Mouse (Mus musculus): ENCODE data around the gene Trpm2. TPM values are rescaled to one million over a fixed set of nuclear protein-coding genes. Genes with fewer than 3 reads are reported as not detected.
A peak's percentile ranks its signal among the peaks of the same experiment; 100 is the strongest.
"Not testable (repeated sequence)": the region's sequence is repeated elsewhere in the genome, so short reads cannot be mapped to it uniquely, and the experiment has no call there.

The Trpm2 gene
- total RNA-seq (2021), result 10 to 100 TPM; 32.1 to 33.3 TPM
- long read RNA-seq, experiment 1, full-length matches to known transcripts, result 1 of 3 reads
- long read RNA-seq, experiment 1, partial matches to known transcripts, result 1 of 3 reads
- long read RNA-seq, experiment 1, other reads (novel, unspliced or antisense), result 1 of 3 reads
- long read RNA-seq, experiment 2, partial matches to known transcripts, result 1 of 2 reads
- long read RNA-seq, experiment 2, other reads (novel, unspliced or antisense), result 1 of 2 reads

DNA sequence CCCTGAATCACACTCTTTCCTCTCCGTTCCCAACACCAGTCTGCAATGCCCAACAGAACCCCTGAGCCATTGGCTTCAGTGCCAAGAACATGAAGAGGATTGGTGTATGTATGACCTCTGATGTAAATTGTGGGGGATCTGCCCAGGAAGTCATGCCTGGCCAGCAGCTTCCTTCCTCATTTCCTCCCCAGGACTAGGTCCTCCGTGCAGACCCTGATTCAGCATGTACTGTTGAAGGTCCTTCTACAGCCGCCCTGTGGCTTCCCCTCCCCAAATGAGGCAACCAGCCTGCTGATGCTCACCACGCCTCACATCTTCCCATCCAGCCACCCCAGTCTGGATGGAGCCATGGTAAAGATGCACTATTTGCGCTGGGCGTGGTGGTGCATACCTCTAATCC is at the start of gene Trpm2:
Gene Trpm2, minus strand, starts transcription at position 83 of the 400 bp plus-strand sequence.
- DNase-seq (ENCODE audit: low spot score in 2 of 2), result no peak
- intact Hi-C loops (cut with DNase I), result no loop called here

DNA sequence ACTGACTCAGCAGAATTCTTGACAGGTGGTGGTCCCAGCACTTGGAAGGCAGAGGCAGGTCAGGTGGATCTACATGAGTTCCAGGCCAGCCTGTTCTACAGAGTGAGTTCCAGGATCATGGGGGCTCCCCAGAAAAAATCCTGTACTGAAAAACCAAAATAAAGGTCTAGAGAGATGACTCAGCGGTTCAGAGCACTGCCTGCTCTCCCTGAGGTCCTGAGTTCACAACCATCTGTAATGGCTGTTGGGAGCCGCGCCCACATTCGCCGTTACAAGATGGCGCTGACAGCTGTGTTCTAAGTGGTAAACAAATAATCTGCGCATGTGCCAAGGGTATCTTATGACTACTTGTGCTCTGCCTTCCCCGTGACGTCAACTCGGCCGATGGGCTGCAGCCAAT is 49.6 kb upstream of the Trpm2 start:
- not testable (repeated sequence) for DNase-seq (ENCODE audit: low spot score in 2 of 2)
- intact Hi-C loops (cut with DNase I), result loop anchor here (5.0 kb wide), 1 partner anchor 38 kb away; no protein-coding TSS in a partner anchor

DNA sequence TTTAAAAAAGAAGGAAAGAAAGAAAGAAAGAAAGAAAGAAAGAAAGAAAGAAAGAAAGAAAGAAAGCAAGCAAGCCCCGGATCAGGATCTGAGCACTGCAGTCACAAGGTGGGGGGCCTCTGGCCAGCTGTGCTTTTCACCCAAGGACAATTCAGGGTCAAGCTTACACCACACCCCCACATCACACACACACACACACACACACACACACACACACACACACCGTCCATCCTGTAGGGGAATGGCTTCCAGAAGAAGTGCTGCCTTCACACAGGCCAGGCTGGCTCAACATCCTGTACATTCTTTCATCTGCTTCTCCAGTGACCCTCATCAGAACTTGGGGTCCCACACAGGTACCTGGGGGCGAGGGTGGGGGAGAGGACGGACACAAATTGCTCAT is 48.9 kb upstream of the Trpm2 start:
- DNase-seq (ENCODE audit: low spot score in 2 of 2), result no peak
- intact Hi-C loops (cut with DNase I), result loop anchor here (5.0 kb wide), 1 partner anchor 37 kb away; no protein-coding TSS in a partner anchor

DNA sequence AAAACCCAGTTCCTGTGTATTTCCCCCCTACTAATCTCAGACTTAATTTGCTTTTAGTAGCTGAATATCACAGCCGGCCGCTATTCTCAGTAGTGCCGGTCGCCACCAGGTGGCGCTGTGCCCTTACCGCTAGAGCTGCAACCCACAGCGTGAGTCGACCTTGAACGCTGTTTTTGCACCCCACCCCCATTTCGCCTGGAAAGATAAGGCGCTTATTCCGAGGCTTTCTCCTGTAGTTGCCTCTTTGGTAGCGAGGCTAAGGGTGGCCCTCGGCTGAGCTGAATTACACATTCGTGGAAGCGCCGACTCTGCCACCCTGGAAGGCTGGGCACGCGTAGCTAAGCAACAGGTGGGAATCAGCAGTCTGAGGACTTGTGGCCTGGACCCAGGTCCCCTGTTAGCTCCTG is 48.4 kb upstream of the Trpm2 start:
- peak; percentile 75 to 84 for DNase-seq (ENCODE audit: low spot score in 2 of 2)
- intact Hi-C loops (cut with DNase I), result loop anchor here (5.0 kb wide), 1 partner anchor 36 kb away; no protein-coding TSS in a partner anchor

DNA sequence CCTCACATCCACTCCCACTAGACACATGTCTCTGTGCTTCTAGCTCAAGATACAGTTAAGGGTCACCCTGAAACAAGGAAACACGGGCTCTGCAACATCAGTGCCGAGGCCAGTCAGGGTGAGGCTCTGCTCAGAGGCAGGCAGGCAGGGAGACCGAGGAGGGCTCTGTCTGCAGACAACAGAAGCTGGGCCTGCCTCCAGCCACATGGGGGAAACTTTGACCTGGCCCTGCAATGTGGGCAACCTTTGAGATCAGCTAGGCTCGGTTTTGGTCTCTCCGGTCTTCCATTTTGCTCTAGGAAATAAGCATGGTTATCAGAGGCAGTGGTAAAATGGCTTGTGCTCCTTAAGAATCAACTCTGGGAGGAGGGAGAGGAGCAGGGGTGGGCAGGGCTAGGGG is 46.0 kb upstream of the Trpm2 start:
- intact Hi-C loops (cut with DNase I), result loop anchor here (5.0 kb wide), 1 partner anchor 34 kb away; no protein-coding TSS in a partner anchor
- DNase-seq (ENCODE audit: low spot score in 2 of 2), result no peak

DNA sequence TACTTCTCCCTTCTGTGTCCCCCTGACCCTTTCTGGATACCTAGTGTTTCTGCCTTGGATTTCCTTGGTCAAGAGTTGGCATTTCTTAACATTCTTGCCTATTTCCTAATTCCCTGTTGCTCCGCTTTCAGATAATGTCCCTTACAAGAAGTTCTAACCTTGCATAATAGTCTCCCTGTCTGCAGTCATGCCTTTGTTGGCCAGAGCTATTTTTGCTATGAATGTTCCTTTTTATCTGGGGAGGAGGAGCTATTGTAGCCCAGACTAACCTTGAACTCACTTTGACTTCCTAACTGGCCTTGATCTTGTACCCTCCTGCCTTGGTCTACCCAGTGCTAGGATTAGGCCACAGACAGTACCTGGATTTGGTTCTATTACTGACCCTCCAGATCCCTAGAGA is 45.1 kb upstream of the Trpm2 start:
- no peak for DNase-seq (ENCODE audit: low spot score in 2 of 2)
- intact Hi-C loops (cut with DNase I), result loop anchor here (5.0 kb wide), 1 partner anchor 33 kb away; no protein-coding TSS in a partner anchor

DNA sequence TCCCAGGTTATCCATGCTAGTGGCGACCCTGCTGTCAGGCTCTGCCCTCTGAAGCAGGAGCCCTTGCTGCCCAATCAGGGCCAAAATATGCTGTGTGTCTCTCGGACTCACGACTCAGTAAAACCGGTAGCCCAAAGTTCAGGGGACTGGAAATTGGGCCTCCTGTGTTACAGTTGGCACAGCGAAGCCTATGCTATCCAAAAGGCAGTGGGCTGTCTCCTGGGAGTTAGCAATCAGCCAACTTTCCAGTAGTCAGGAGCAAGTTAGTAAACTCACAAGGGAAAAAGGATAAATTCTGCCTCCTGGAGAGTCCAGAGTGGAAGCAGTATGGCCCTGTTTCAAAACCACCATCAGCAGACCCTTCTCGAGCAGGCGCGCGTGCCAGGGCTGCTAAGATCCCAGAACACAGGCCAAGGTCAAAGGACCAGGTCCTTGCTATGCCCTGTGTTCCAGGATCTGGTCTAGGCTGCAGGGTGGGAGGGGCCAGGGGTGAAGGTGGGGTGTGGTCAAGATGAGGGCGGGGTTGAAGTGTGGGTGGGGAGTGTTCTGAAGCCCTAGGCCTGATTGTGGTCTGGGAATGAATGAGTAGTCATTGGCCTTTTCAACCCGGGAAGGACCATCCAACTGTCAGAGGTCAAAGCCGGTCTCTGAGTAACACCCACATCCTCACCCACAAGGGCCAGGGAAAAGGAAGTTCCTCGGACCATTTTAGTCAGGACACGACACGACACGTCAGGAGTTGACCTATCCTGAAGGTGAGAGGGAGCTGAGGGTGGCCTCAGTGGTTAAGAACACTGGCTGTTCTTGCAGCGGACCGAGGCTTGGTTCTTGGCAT is 42.5 kb upstream of the Trpm2 start:
- DNase-seq (ENCODE audit: low spot score in 2 of 2), result no peak
- intact Hi-C loops (cut with DNase I), result no loop called here

DNA sequence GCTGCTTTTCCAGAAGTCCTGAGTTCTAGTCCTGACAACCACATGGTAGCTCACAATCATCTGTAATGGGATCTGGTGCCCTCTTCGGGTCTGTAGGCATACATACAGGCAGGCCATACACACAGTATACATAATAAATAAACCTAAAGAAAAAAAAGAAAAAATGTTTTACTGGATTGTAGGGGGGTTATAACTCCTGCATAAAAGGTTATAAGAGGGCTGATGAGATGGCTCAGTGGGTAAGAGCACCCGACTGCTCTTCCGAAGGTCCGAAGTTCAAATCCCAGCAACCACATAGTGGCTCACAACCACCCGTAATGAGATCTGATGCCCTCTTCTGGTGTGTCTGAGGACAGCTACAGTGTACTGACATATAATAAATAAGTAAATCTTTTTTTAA is 40.8 kb upstream of the Trpm2 start:
- intact Hi-C loops (cut with DNase I); DNase-seq (ENCODE audit: low spot score in 2 of 2): not testable (repeated sequence)

DNA sequence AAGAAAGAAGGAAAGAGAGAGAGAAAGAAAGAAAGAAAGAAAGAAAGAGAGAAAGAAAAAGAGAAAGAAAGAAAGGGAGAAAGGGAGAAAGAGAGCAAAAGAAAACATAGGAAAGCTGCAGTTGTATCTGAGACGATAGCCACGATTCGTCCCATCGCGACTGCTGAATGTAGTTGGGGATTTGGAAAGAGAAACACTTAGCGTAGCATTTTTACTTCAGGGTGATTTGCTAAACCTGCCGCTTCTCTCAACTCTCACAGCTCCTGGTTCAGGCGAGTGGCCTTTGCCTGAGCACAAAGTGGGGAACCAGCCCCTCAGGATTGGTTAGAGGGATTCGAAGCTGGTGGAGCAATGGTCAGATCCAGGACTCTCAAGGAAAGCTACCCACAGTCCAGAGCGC is 40.0 kb upstream of the Trpm2 start:
- intact Hi-C loops (cut with DNase I), result no loop called here
- no peak for DNase-seq (ENCODE audit: low spot score in 2 of 2)

DNA sequence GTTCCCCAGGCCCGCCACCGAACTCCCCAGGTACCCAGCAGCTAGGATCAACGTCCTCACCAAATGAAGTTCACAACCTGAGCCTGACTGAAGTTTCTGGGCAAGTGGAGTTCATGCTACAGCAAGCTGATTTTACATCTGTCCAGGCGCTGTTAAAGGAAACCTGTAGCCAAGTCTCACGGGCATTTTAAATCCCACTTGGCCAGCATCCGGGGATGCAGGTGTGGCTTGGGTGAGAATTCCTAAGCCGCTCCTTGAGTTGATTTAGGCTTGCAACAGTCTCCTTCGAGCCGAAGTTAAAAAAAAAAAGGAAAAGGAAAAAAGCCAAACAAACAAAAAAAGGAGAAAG is 39.6 kb upstream of the Trpm2 start, which contains the start of gene Pfkl:
Gene Pfkl, minus strand, starts transcription at position 139 of the 349 bp plus-strand sequence.
- intact Hi-C loops (cut with DNase I), result no loop called here
- DNase-seq (ENCODE audit: low spot score in 2 of 2), result no peak

DNA sequence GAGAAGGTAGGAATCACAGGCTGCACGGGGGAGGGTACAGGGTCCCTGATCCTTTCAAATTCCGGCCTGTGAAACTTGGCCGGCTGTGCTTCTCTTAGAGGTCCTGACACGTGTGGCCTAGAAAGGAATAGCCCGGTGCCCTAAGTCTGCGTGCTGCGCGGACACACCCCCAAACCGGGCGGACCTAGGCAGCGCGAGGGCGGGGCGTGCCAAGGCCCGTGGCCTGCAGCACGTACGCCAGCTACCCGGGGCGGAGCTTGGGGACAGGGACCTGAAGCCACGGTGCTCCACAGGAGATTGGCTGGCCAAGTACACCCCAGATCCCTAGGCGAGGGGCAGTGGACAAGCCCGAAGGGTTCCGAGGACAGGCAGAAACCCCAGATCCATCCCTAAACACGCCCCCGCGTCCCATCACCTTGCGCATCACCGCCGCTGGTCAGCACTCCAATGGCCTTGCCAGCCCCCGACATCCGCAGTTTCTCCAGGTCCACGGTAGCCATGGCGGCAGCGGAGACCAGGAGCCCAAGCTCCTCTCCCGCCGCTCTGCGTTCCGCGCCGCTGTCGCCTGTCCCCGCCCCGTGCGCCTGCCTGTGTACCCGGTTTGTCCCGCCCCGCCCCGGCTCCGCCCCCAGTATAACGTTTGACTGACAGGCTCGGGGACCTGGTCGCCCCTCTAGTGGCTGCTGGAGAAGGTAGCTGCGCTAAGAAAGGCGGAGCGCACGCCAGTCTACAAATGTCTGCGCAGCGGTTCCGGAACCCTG is 39.0 kb upstream of the Trpm2 start:
- intact Hi-C loops (cut with DNase I), result no loop called here

DNA sequence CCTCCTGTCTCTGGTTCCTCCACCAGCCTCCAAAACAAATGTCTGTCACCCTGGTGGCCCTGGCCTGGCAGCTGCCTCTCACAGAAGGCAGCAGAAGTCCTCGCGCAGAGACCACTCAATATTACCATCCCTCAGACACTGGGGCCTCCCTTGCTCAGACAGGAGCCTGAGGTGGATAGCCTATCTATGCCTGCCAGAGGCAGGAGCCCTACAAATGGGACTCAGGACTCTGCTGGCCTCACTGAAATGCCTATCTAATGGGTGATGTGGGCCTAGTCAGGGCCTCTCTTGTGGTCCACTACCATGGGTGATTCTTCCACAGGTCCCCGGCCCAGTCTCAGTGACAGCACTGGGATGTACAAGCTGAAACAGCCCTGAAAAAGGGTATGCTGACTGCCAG is 37.8 kb upstream of the Trpm2 start:
- no peak for DNase-seq (ENCODE audit: low spot score in 2 of 2)
- intact Hi-C loops (cut with DNase I), result no loop called here

More for the DNA sequence above, 39.0 kb upstream of the Trpm2 start:
- peak; percentile 94 to 95 for DNase-seq (ENCODE audit: low spot score in 2 of 2)

DNA sequence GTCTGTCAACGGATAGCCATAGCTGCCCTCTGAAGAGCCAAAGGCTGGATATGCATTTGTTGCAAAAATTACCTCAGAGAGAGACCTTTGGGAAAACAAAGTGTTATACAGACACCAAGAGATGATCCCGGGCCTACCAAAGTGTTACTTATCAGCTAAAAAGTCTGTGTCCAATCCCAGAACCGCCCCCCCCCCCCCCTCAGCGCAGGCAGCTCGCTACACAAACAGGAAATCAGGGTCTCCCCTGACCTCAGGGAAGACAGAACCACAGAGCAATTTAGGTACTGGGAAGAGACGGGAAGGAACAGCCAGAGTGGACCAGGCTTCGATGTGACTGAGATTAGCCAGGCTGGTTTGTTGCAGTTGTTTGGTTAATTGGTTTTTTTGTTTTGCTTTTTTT is 36.8 kb upstream of the Trpm2 start:
- no peak for DNase-seq (ENCODE audit: low spot score in 2 of 2)
- intact Hi-C loops (cut with DNase I), result no loop called here

DNA sequence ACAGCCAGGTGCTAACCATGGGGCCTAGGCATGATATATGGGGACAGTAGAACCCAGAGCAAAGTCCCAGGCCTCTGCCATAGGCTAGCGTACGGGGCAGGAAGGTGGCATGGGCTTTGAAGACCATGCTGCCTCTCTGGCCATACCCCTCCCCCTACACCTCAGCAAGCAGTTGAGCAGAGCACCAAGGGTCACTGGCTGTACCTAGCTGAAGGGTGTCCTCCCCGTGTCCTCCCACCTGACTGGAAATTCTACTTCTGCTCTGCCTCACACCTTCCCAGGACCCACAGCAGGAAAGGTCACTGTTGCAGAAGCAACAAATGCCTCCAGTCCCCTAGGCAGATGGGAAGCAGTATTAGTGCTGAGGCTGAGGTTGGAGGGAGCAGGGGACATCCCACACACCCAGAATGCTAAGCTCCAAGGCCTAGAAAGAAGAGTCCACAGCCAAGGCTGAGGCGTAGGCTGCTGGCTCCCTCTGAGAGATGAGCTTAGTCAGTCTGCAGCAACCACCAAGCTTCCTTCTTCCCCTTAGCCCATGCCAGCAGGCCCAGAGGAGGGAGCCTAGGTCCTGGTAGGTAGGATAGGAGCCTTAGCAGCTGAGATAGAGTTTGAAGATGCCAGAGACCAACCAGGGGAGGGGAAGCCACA is 35.6 kb upstream of the Trpm2 start:
- intact Hi-C loops (cut with DNase I), result no loop called here
- DNase-seq (ENCODE audit: low spot score in 2 of 2), result no peak

DNA sequence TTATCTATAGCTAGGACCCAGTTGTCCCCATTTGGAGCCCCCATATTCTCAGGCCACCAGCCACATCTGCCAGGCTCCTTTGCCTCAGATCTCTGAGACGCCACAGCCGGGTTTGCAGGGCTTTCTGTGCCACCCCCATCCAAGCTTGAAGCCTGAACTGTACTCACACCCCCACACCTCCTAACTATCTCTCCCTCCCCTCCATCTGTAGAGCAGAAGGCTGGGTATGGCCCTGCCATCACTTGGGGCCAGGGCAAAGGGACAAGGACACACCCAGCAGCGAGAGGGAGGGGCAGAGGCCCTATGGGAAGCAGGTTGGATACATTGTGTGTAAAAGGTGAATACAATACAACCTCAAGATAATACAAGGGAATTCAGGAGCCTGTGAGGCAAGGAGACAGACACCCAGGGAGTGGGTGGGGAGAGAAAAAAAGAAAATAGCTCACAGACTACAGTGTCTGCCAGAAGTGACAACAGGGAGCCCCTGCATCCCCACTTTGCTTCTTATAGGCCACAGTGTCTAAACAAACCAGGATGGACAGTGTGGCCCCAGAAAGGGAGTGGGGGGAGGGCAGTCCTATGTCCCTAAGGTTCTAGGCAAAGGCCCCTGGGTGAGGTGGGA is 34.2 kb upstream of the Trpm2 start:
- intact Hi-C loops (cut with DNase I), result no loop called here
- peak; percentile 57 to 59 for DNase-seq (ENCODE audit: low spot score in 2 of 2)

DNA sequence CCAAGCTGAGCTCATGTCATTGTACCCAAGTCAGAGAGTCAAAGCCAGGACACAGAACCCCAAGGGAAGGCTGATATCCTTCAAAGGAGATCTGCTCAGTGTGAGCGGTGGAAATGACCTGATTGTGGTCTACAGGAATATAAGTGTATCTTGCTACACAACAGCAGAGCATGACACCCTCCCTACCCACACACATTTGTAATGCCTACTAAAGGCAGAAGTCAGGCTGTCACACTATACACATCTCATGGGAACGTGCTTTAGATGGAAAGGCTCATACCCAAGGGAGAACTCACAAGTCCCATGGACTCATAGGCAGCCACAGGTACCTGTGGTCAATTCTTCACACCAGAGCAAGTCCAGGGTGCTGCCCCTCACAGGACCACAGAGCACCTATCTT is 32.0 kb upstream of the Trpm2 start:
- intact Hi-C loops (cut with DNase I), result no loop called here
- peak in 1 of 2 experiments; percentile 61 for DNase-seq (ENCODE audit: low spot score in 2 of 2)

DNA sequence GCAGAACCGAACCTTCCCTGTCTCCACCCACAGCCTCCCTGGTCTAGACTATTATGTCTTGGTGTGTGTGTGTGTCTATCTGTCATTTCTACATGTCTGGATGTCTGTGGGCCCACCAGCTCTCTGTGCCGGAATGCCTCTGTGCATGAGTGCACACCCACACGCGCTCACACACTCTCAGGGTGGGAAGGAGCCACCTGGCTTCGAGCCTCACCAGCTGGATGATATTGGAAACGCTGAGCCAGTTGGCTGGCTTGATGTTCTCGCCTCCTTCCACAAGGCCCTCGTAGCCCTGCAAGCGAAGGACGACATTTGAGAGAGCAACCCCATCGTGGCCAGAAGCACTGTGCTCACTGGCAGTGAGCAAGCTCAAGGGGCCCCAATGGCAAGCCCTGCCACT is 31.4 kb upstream of the Trpm2 start:
- DNase-seq (ENCODE audit: low spot score in 2 of 2), result peak; percentile 86 to 95

DNA sequence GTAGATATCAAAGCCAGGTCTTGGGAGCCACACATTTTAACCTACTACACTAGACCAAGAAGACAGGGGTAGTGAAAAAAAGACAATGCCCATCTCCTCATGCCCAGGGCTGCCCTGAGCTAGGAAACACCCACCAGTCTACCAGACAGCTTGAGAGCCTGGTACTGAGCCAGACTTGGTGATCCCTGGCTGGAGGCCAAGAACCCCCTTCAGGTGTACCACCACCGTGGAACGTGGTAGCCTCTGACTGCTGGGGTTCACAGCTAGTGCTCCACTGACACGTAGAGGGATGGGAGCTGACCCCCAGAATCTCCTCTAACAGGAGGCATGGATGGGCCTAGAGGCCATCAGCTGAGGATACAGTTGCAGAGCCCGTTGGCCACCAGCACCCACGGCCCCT is 29.8 kb upstream of the Trpm2 start:
- intact Hi-C loops (cut with DNase I), result no loop called here
- DNase-seq (ENCODE audit: low spot score in 2 of 2), result no peak

More for the DNA sequence above, 31.4 kb upstream of the Trpm2 start:
- intact Hi-C loops (cut with DNase I), result no loop called here

DNA sequence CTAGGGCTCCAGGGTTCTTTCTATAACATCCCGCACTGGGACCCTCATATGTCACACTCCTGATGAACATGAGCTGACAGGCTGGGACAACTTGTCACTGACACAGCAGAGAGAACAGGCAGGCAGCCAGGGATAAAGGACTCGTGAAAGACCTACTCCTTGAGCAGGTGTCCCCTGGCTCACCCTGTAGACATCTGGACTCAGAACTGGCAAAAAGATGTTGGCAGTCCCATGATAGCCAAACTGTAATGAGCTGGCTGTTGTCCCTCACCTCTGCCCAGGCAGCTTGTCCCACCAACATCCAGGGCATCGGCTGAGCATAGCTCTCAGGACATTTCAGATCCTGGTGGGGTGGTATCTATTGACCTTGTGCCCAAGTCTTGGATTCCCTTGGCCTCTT is 25.3 kb upstream of the Trpm2 start:
- intact Hi-C loops (cut with DNase I), result no loop called here
- DNase-seq (ENCODE audit: low spot score in 2 of 2), result no peak
